ENCODE assay signal across 17 mouse cellular contexts in genomic region chr7:36655931-36656330, GRCm38 (mm10).
"Had no signal": no experiment of that assay in that cellular context is flagged by ENCODE, and none has a peak within 500 bp of the region (broad histone marks: within the 10 kb centered on the region; RNA-seq: fewer than 3 reads in every experiment).

No protein-coding gene starts in this region.

- H3K27me3 ChIP-seq: neural tube, embryonic 12.5 days; neural tube, embryonic 13.5 days; neural tube, embryonic 15.5 days; stomach, embryonic 15.5 days had no signal

- H3K4me1 ChIP-seq: neural tube, embryonic 15.5 days; stomach, embryonic 15.5 days had no signal

- DNase-seq: retina, postnatal 1 day; right cerebral cortex, adult 18-20 months; right cerebral cortex, postnatal 14 days; right cerebral cortex, postnatal 25 days; right cerebral cortex, postnatal 4 days; spleen, adult 18-20 months; thymus, adult 18-20 months; thymus, adult 2 months; thymus, postnatal 14 days; thymus, postnatal 25 days; thymus, postnatal 36 days; thymus, postnatal 4 days had no signal

- H3K9ac ChIP-seq: neural tube, embryonic 12.5 days; neural tube, embryonic 13.5 days; neural tube, embryonic 15.5 days; stomach, embryonic 15.5 days had no signal

- H3K27ac ChIP-seq: neural tube, embryonic 12.5 days; neural tube, embryonic 13.5 days; neural tube, embryonic 15.5 days; stomach, embryonic 15.5 days; stomach, postnatal 0 days had no signal

- H3K9me3 ChIP-seq: neural tube, embryonic 12.5 days; neural tube, embryonic 13.5 days; neural tube, embryonic 15.5 days; stomach, embryonic 15.5 days had no signal

- H3K4me2 ChIP-seq: neural tube, embryonic 12.5 days; neural tube, embryonic 13.5 days; neural tube, embryonic 15.5 days; stomach, embryonic 15.5 days had no signal

- H3K36me3 ChIP-seq: neural tube, embryonic 12.5 days; neural tube, embryonic 13.5 days; neural tube, embryonic 15.5 days; stomach, embryonic 15.5 days had no signal

- H3K4me3 ChIP-seq: neural tube, embryonic 12.5 days; neural tube, embryonic 13.5 days; neural tube, embryonic 15.5 days; stomach, embryonic 15.5 days had no signal
